Mouse (Mus musculus): ENCODE measurements at regions not wholly inside any gene's neighbourhood (a gene's known extent, or its start where the extent isn't known, plus 50 kb on each side); places are given as distances from the start of the nearest gene placed in this dataset.

GRCm38 (mm10) chr16:30724591-30724990 lies 125.1 kb downstream of the Fam43a start:
- no peak overlapping the region for H3K4me3 ChIP-seq (ENCODE audit: insufficient read depth, low read length)
- H3K27ac ChIP-seq (ENCODE audit: insufficient read depth, low read depth, low read length), result no peak overlapping the region
- no peaks in the 10 kb centered on the region for H3K4me1 ChIP-seq (ENCODE audit: control insufficient read depth, insufficient read depth, low read length)
- TF ChIP-seq CTCF (IDR thresholded peaks at IDR 0.05; ENCODE audit: low read depth, low read length), result no peak
- no peak for TF ChIP-seq POLR2A (IDR thresholded peaks at IDR 0.05; ENCODE audit: borderline replicate concordance, low read depth, low read length)

GRCm38 (mm10) chr16:30732770-30733415 lies 133.4 kb downstream of the Fam43a start:
- no peak overlapping the region for H3K27ac ChIP-seq (ENCODE audit: insufficient read depth, low read depth, low read length)
- TF ChIP-seq POLR2A (IDR thresholded peaks at IDR 0.05; ENCODE audit: borderline replicate concordance, low read depth, low read length) (no peak), CTCF (IDR thresholded peaks at IDR 0.05; ENCODE audit: low read depth, low read length) (no peak)
- H3K4me1 ChIP-seq (ENCODE audit: control insufficient read depth, insufficient read depth, low read length), result peaks cover 27% of the 10 kb centered on the region
- H3K4me3 ChIP-seq (ENCODE audit: insufficient read depth, low read length), result no peak overlapping the region

- Histone ChIP-seq H3K27ac (ENCODE audit: insufficient read depth, low read depth, low read length) (no peak overlapping the region), H3K4me1 (ENCODE audit: control insufficient read depth, insufficient read depth, low read length) (peaks cover 31% of the 10 kb centered on the region), H3K4me3 (ENCODE audit: insufficient read depth, low read length) (no peak overlapping the region)
- TF ChIP-seq POLR2A (IDR thresholded peaks at IDR 0.05; ENCODE audit: borderline replicate concordance, low read depth, low read length) (no peak), CTCF (IDR thresholded peaks at IDR 0.05; ENCODE audit: low read depth, low read length) (no peak)
Observed at GRCm38 (mm10) chr16:30733478-30733877, 134.0 kb downstream of the Fam43a start.

- Histone ChIP-seq H3K4me3 (ENCODE audit: insufficient read depth, low read length) (no peak overlapping the region), H3K27ac (ENCODE audit: insufficient read depth, low read depth, low read length) (no peak overlapping the region), H3K4me1 (ENCODE audit: control insufficient read depth, insufficient read depth, low read length) (peaks cover 31% of the 10 kb centered on the region)
- TF ChIP-seq CTCF (IDR thresholded peaks at IDR 0.05; ENCODE audit: low read depth, low read length) (no peak), POLR2A (IDR thresholded peaks at IDR 0.05; ENCODE audit: borderline replicate concordance, low read depth, low read length) (no peak)
Observed at GRCm38 (mm10) chr16:30735360-30735759, 135.8 kb downstream of the Fam43a start.

GRCm38 (mm10) chr16:30735969-30736368 lies 136.4 kb downstream of the Fam43a start:
- TF ChIP-seq CTCF (IDR thresholded peaks at IDR 0.05; ENCODE audit: low read depth, low read length) (no peak), POLR2A (IDR thresholded peaks at IDR 0.05; ENCODE audit: borderline replicate concordance, low read depth, low read length) (no peak)
- no peak overlapping the region for H3K4me3 ChIP-seq (ENCODE audit: insufficient read depth, low read length)
- H3K27ac ChIP-seq (ENCODE audit: insufficient read depth, low read depth, low read length), result no peak overlapping the region
- peaks cover 31% of the 10 kb centered on the region for H3K4me1 ChIP-seq (ENCODE audit: control insufficient read depth, insufficient read depth, low read length)

GRCm38 (mm10) chr16:30736662-30737326 lies 137.3 kb downstream of the Fam43a start:
- no peak overlapping the region for H3K4me3 ChIP-seq (ENCODE audit: insufficient read depth, low read length)
- peaks cover 31% of the 10 kb centered on the region for H3K4me1 ChIP-seq (ENCODE audit: control insufficient read depth, insufficient read depth, low read length)
- TF ChIP-seq POLR2A (IDR thresholded peaks at IDR 0.05; ENCODE audit: borderline replicate concordance, low read depth, low read length) (no peak), CTCF (IDR thresholded peaks at IDR 0.05; ENCODE audit: low read depth, low read length) (no peak)
- peak overlapping the region; percentile 46 for H3K27ac ChIP-seq (ENCODE audit: insufficient read depth, low read depth, low read length)

GRCm38 (mm10) chr16:30737524-30737923 lies 138.0 kb downstream of the Fam43a start:
- TF ChIP-seq POLR2A (IDR thresholded peaks at IDR 0.05; ENCODE audit: borderline replicate concordance, low read depth, low read length), result no peak
- no peak for TF ChIP-seq CTCF (IDR thresholded peaks at IDR 0.05; ENCODE audit: low read depth, low read length)
- Histone ChIP-seq H3K27ac (ENCODE audit: insufficient read depth, low read depth, low read length) (peak overlapping the region; percentile 46), H3K4me3 (ENCODE audit: insufficient read depth, low read length) (no peak overlapping the region), H3K4me1 (ENCODE audit: control insufficient read depth, insufficient read depth, low read length) (peaks cover 30% of the 10 kb centered on the region)

- Histone ChIP-seq H3K27ac (ENCODE audit: insufficient read depth, low read depth, low read length) (no peak overlapping the region), H3K4me3 (ENCODE audit: insufficient read depth, low read length) (no peak overlapping the region), H3K4me1 (ENCODE audit: control insufficient read depth, insufficient read depth, low read length) (peaks cover 17% of the 10 kb centered on the region)
- TF ChIP-seq POLR2A (IDR thresholded peaks at IDR 0.05; ENCODE audit: borderline replicate concordance, low read depth, low read length) (no peak), CTCF (IDR thresholded peaks at IDR 0.05; ENCODE audit: low read depth, low read length) (no peak)
Observed at GRCm38 (mm10) chr16:30739651-30740050, 140.1 kb downstream of the Fam43a start.

- no peak for TF ChIP-seq CTCF (IDR thresholded peaks at IDR 0.05; ENCODE audit: low read depth, low read length)
- TF ChIP-seq POLR2A (IDR thresholded peaks at IDR 0.05; ENCODE audit: borderline replicate concordance, low read depth, low read length), result no peak
- H3K27ac ChIP-seq (ENCODE audit: insufficient read depth, low read depth, low read length), result no peak overlapping the region
Observed at GRCm38 (mm10) chr16:30741192-30741591, 141.7 kb downstream of the Fam43a start.

GRCm38 (mm10) chr16:30742474-30742873 lies 143.0 kb downstream of the Fam43a start:
- H3K4me3 ChIP-seq (ENCODE audit: insufficient read depth, low read length), result no peak overlapping the region
- peaks cover 8% of the 10 kb centered on the region for H3K4me1 ChIP-seq (ENCODE audit: control insufficient read depth, insufficient read depth, low read length)
- TF ChIP-seq CTCF (IDR thresholded peaks at IDR 0.05; ENCODE audit: low read depth, low read length), result no peak
- no peak for TF ChIP-seq POLR2A (IDR thresholded peaks at IDR 0.05; ENCODE audit: borderline replicate concordance, low read depth, low read length)
- H3K27ac ChIP-seq (ENCODE audit: insufficient read depth, low read depth, low read length), result no peak overlapping the region

More at GRCm38 (mm10) chr16:30741192-30741591, 141.7 kb downstream of the Fam43a start:
- peaks cover 17% of the 10 kb centered on the region for H3K4me1 ChIP-seq (ENCODE audit: control insufficient read depth, insufficient read depth, low read length)
- no peak overlapping the region for H3K4me3 ChIP-seq (ENCODE audit: insufficient read depth, low read length)

All from bone marrow macrophage, adult 2 months (primary cell).